Mouse (Mus musculus) liver, embryonic 14.5 days (tissue): Measurements from ENCODE around the gene Cysrt1. TPM values are rescaled to one million over a fixed set of nuclear protein-coding genes. Genes with fewer than 3 reads are reported as not detected.
A peak's percentile ranks its signal among the peaks of the same experiment; 100 is the strongest.

Experiments used
- ATAC-seq: fragments of 200-750 bp; cut with Nextera tagmentation; 2 replicates; pipeline ENCODE4 v1.8.0; 2017; ENCODE audit warnings: moderate number of reproducible peaks, mild to moderate bottlenecking, moderate library complexity; ENCODE audit not compliant: insufficient read depth
- DNase-seq, 3 experiments: peaks; one replicate each; pipeline ENCODE4 v3.0.0-alpha.2; 2012 to 2013; ENCODE audit warnings: low read depth in 3 of 3, low spot score in 3 of 3
- H3K27ac ChIP-seq: fragments of 300-500 bp; sonication (generic); 2 replicates; pipeline ENCODE4 v1.5.1; 2014; ENCODE audit warnings: moderate library complexity, mild to moderate bottlenecking, control low read depth, inconsistent platforms
- H3K27me3 ChIP-seq: fragments of 300-500 bp; sonication (generic); 2 replicates; pipeline ENCODE4 v1.6.1; 2014; ENCODE audit warnings: mild to moderate bottlenecking, low read length, moderate library complexity; ENCODE audit not compliant: control insufficient read depth, insufficient read depth
- H3K36me3 ChIP-seq: fragments of 300-500 bp; sonication (generic); replicated peaks from 2 replicates; pipeline ENCODE4 v1.6.1; 2014; ENCODE audit warnings: low read depth; ENCODE audit not compliant: control insufficient read depth, insufficient read depth
- H3K4me1 ChIP-seq, 2 experiments: fragments of 200-500 bp in 1 of 2; fragments of 300-500 bp in 1 of 2; sonication (generic) in 1 of 2; replicated peaks; 2 replicates each; pipeline ENCODE4 v1.6.1; 2012 to 2014; ENCODE audit warnings: antibody characterized with exemption in 1 of 2, inconsistent platforms in 1 of 2, low read length in 1 of 2; ENCODE audit not compliant: control insufficient read depth in 2 of 2, insufficient read depth in 2 of 2
- H3K4me2 ChIP-seq: fragments of 300-500 bp; sonication (generic); 2 replicates; pipeline ENCODE4 v1.6.1; 2014; ENCODE audit warnings: low read depth, mild to moderate bottlenecking, control low read depth, moderate library complexity
- H3K4me3 ChIP-seq, 2 experiments: fragments of 200-500 bp in 1 of 2; fragments of 300-500 bp in 1 of 2; sonication (generic) in 1 of 2; 2 replicates each; pipeline ENCODE4 v1.5.1; 2012 to 2014; ENCODE audit warnings: low read depth in 2 of 2, low read length in 2 of 2, mild to moderate bottlenecking in 2 of 2, control low read depth in 1 of 2, inconsistent platforms in 1 of 2, moderate library complexity in 1 of 2; ENCODE audit not compliant: insufficient read depth in 1 of 2
- H3K9ac ChIP-seq: fragments of 300-500 bp; sonication (generic); replicated peaks from 2 replicates; pipeline ENCODE4 v1.6.1; 2014; ENCODE audit warnings: mild to moderate bottlenecking, control low read depth, moderate library complexity
- H3K9me3 ChIP-seq: fragments of 300-500 bp; sonication (generic); 2 replicates; pipeline ENCODE4 v1.6.1; 2016; ENCODE audit warnings: low read length, mixed read lengths; ENCODE audit not compliant: control insufficient read depth
- CTCF ChIP-seq: IDR thresholded peaks from 2 replicates; pipeline ENCODE4 v1.5.1; 2016; ENCODE audit warnings: antibody characterized with exemption, low read depth, control low read depth
- EP300 ChIP-seq: IDR thresholded peaks from 2 replicates; pipeline ENCODE4 v1.6.1; 2016; ENCODE audit warnings: antibody characterized with exemption, low read depth
- WGBS: fragments of 180-500 bp; shearing (Covaris S2); extraction: QIAGEN DNeasy Blood & Tissue Kit; methylation state at CpG from one replicate; pipeline ENCODE4 v1.1.7; 2014; ENCODE audit not compliant: insufficient replicate concordance; 5-methylcytosine and 5-hydroxymethylcytosine counted together
- polyA plus RNA-seq, 2 experiments: library from polyadenylated mRNA; depleted of rRNA in 1 of 2; stranded (reverse) in 1 of 2; unstranded in 1 of 2; fragments of >200 nt; fragmentation: Nextera tagmentation in 1 of 2; extraction: Ambion mirVana in 1 of 2; gene quantifications; 2 replicates each; pipeline versions ENCODE4 v1.2.1 to v1.2.3; 2012 to 2014

Gene Cysrt1
- polyA plus RNA-seq, 2 experiments: not detected

- H3K27ac ChIP-seq: no peak overlapping the region
- peaks cover 13 to 35% of the 10 kb centered on the region in 2 experiments for H3K4me1 ChIP-seq
- DNase-seq (no peak), ATAC-seq (no peak)
- H3K36me3 ChIP-seq: peaks cover 9% of the 10 kb centered on the region
- no peaks in the 10 kb centered on the region for H3K9me3 ChIP-seq
- H3K27me3 ChIP-seq: no peaks in the 10 kb centered on the region
- 63% methylated on average over 3 of the region's 3 CpGs for WGBS
- no peak overlapping the region for H3K4me3 ChIP-seq
- H3K9ac ChIP-seq: no peak overlapping the region
- peak overlapping the region; percentile 99 for H3K4me2 ChIP-seq
- no peak for TF ChIP-seq EP300
- TF ChIP-seq CTCF: no peak
Measured at GRCm38 (mm10) chr2:25264851-25265250, 22.6 kb upstream of the Cysrt1 start.

GRCm38 (mm10) chr2:25264286-25264660, 22.0 kb upstream of the Cysrt1 start:
- H3K36me3 ChIP-seq: peaks cover 4% of the 10 kb centered on the region; the same call in 1 of the 2 replicates
- ATAC-seq (no peak), DNase-seq (no peak)
- TF ChIP-seq EP300 (no peak), CTCF (no peak)
- peak overlapping the region; percentile 99 for H3K4me2 ChIP-seq
- no peak overlapping the region for H3K27ac ChIP-seq
- H3K4me3 ChIP-seq: no peak overlapping the region
- 63% methylated on average over 5 of the region's 5 CpGs for WGBS
- H3K4me1 ChIP-seq: peaks cover 13 to 35% of the 10 kb centered on the region in 2 experiments
- H3K9ac ChIP-seq: no peak overlapping the region
- no peaks in the 10 kb centered on the region for H3K9me3 ChIP-seq
- no peaks in the 10 kb centered on the region for H3K27me3 ChIP-seq

- no peak overlapping the region for H3K27ac ChIP-seq
- peak overlapping the region; percentile 76 for H3K9ac ChIP-seq
- H3K4me2 ChIP-seq: peak overlapping the region; percentile 99
- DNase-seq (no peak), ATAC-seq (no peak)
- H3K4me1 ChIP-seq: peaks cover 13 to 35% of the 10 kb centered on the region in 2 experiments
- H3K27me3 ChIP-seq: no peaks in the 10 kb centered on the region
- TF ChIP-seq CTCF (no peak), EP300 (no peak)
- H3K9me3 ChIP-seq: no peaks in the 10 kb centered on the region
- no peaks in the 10 kb centered on the region for H3K36me3 ChIP-seq
- WGBS: 30% methylated on average over 12 of the region's 12 CpGs
- H3K4me3 ChIP-seq: peak overlapping the region; percentile 53 to 81
Measured at GRCm38 (mm10) chr2:25263623-25264285, 21.5 kb upstream of the Cysrt1 start.

GRCm38 (mm10) chr2:25262795-25263622, 20.8 kb upstream of the Cysrt1 start:
- Histone ChIP-seq H3K9ac (peak overlapping the region; percentile 76), H3K27ac (no peak overlapping the region; the same call in 1 of the 2 replicates), H3K9me3 (no peaks in the 10 kb centered on the region), H3K4me3 (peak overlapping the region; percentile 53 to 81), H3K4me2 (peak overlapping the region; percentile 99), H3K36me3 (no peaks in the 10 kb centered on the region), H3K4me1 (peaks cover 13 to 35% of the 10 kb centered on the region in 2 experiments), H3K27me3 (no peaks in the 10 kb centered on the region)
- WGBS: under 1% methylated on average over 80 of the region's 82 CpGs
- DNase-seq (no peak), ATAC-seq (peak; percentile 38)
- no peak for TF ChIP-seq EP300
- TF ChIP-seq CTCF: 0 out of 2 replicates have a peak, but pooled peaks have one; percentile 8

- TF ChIP-seq EP300 (no peak), CTCF (no peak)
- DNase-seq (peak; percentile 97 to 98 (median 97)), ATAC-seq (peak; percentile 100)
- Histone ChIP-seq H3K4me1 (peaks cover 12 to 32% of the 10 kb centered on the region in 2 experiments), H3K27ac (peak within 1 kb of the TSS; percentile 43; the same call in 1 of the 2 replicates), H3K9me3 (no peaks in the 10 kb centered on the region), H3K4me3 (peak within 1 kb of the TSS; percentile 80 to 81), H3K9ac (peak within 1 kb of the TSS; percentile 76), H3K4me2 (peak within 1 kb of the TSS; percentile 99), H3K36me3 (no peaks in the 10 kb centered on the region), H3K27me3 (no peaks in the 10 kb centered on the region)
- 0% methylated on average over 39 of the region's 39 CpGs for WGBS
Measured at GRCm38 (mm10) chr2:25262291-25262767, 20.1 kb upstream of the Cysrt1 start, which contains the start of gene Tprn. Gene Tprn (plus strand): TSS chr2:25262618.
